Comparison of ENCODE assay signal across 10 mouse cellular contexts in the genomic region with DNA sequence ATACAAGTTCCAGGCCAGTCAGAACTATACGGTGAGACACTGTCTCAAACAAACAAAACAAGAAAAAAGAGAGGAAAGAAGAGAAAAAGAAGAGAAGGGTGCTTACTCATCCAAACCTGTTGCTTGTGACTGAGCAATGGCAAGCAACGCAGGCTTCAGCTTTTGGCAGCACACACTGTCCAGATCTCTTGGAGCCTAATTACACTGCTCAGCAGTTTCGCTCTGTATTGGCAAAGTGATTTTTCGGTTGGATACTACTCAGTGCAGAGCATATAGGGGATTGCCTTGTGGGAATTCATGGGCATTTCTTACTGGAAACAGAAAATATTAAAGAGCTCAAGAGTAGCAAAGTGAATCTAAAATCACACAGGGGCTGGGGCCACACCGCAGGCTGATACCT. TPM values are rescaled to one million over a fixed set of nuclear protein-coding genes. Genes with fewer than 3 reads are reported as not detected.
DNase-seq lines count a peak whose midpoint lies in the region; ATAC-seq lines count a peak whose summit lies in the region.
"Had no signal": no experiment of that assay in that cellular context is flagged by ENCODE, and none has a peak within 500 bp of the region (broad histone marks: within the 10 kb centered on the region; RNA-seq: fewer than 3 reads in every experiment).

No protein-coding gene starts in this region.

- no peak overlapping the region for H3K4me3 ChIP-seq in kidney, embryonic 16.5 days (ENCODE audit: low read length)
- H3K4me3 ChIP-seq: limb, embryonic 10.5 days; midbrain, embryonic 10.5 days had no signal

- H3K9me3 ChIP-seq in kidney, embryonic 16.5 days (ENCODE audit: low read length): no peaks in the 10 kb centered on the region
- H3K9me3 ChIP-seq: limb, embryonic 10.5 days; midbrain, embryonic 10.5 days had no signal

- H3K27ac ChIP-seq in kidney, embryonic 16.5 days (ENCODE audit: low read length): no peak overlapping the region
- H3K27ac ChIP-seq: limb, embryonic 10.5 days; midbrain, embryonic 10.5 days had no signal

- 82% methylated on average over 5 of the region's 5 CpGs for WGBS in kidney, embryonic 16.5 days

- peaks cover 11% of the 10 kb centered on the region; the same call in 1 of the 2 replicates for H3K4me1 ChIP-seq in kidney, embryonic 16.5 days (ENCODE audit: insufficient read depth, low read length)
- H3K4me1 ChIP-seq: limb, embryonic 10.5 days had no signal

- no peak overlapping the region for H3K9ac ChIP-seq in kidney, embryonic 16.5 days (replicated peaks; ENCODE audit: low read length)

- no peaks in the 10 kb centered on the region for H3K36me3 ChIP-seq in kidney, embryonic 16.5 days (ENCODE audit: insufficient read depth, low read length)
- H3K36me3 ChIP-seq: limb, embryonic 10.5 days; midbrain, embryonic 10.5 days had no signal

- H3K27me3 ChIP-seq in kidney, embryonic 16.5 days (ENCODE audit: insufficient read depth, low read length): no peaks in the 10 kb centered on the region

- no peak overlapping the region for H3K4me2 ChIP-seq in kidney, embryonic 16.5 days (replicated peaks; ENCODE audit: low read depth, low read length)

- intact Hi-C loops in heart, postnatal 14 days (cut with DNase I): no loop called here

- ATAC-seq in kidney, embryonic 16.5 days (ENCODE audit: low FRiP score, low TSS enrichment): no peak
- no peak for ATAC-seq in megakaryocyte progenitor cell, adult 5-6 weeks (replicated peaks; ENCODE audit: poor library complexity)

- DNase-seq in cerebellum, adult 11-12 months: peak; percentile 50
- no peak for DNase-seq in cerebellum, adult 8-10 months
- peak; percentile 56 for DNase-seq in kidney, adult 9 months
- DNase-seq in adrenal gland, postnatal 14 days: peak; percentile 51
- peak; percentile 37 to 41 for DNase-seq in heart, postnatal 14 days
- no peak for DNase-seq in thymus, adult 18-20 months

RNA-seq across cellular contexts. Expression of gene Actr3b, which starts 6.9 kb away (rescaled TPM):
- polyA plus RNA-seq in kidney, embryonic 16.5 days (2015; fragmentation: Nextera tagmentation; extraction: Ambion mirVana): 4.9 and 6.2 TPM in 2 replicates
- 10.2 and 11.0 TPM in 2 replicates for total RNA-seq in adrenal gland, postnatal 14 days (2021)
- 10 to 100 TPM; 23.3 to 26.7 TPM for total RNA-seq in heart, postnatal 14 days (2021)
- total RNA-seq in megakaryocyte progenitor cell, adult 5-6 weeks (2015): 0.78 TPM in 1 of 2 replicates, not detected in the other
- total RNA-seq in megakaryocyte progenitor cell, adult 5-6 weeks (2017): 0.14 and 0.54 TPM in 2 replicates

RNA-seq across cellular contexts. Expression of gene Xrcc2, which starts 47.2 kb away (rescaled TPM):
- polyA plus RNA-seq in kidney, embryonic 16.5 days (2015; fragmentation: Nextera tagmentation; extraction: Ambion mirVana): 7.9 and 11.0 TPM in 2 replicates
- total RNA-seq in adrenal gland, postnatal 14 days (2021): 5.1 and 6.0 TPM in 2 replicates
- total RNA-seq in heart, postnatal 14 days (2021): 1 to 10 TPM; 5.8 to 6.4 TPM
- 9.8 and 13.1 TPM in 2 replicates for total RNA-seq in megakaryocyte progenitor cell, adult 5-6 weeks (2015)
- total RNA-seq in megakaryocyte progenitor cell, adult 5-6 weeks (2017): 14.9 and 15.8 TPM in 2 replicates

Comparison
In these comparisons a context has a peak if more than half of its experiments do, and no peak if none do; other contexts are left out.
1. DNase-seq: peak in cerebellum, adult 11-12 months (single experiment), kidney, adult 9 months (single experiment), adrenal gland, postnatal 14 days (single experiment) and heart, postnatal 14 days (2 of 2); none in cerebellum, adult 8-10 months (single experiment) and thymus, adult 18-20 months (0 of 2).